ENCODE assay signal across 26 mouse cellular contexts in the genomic region with DNA sequence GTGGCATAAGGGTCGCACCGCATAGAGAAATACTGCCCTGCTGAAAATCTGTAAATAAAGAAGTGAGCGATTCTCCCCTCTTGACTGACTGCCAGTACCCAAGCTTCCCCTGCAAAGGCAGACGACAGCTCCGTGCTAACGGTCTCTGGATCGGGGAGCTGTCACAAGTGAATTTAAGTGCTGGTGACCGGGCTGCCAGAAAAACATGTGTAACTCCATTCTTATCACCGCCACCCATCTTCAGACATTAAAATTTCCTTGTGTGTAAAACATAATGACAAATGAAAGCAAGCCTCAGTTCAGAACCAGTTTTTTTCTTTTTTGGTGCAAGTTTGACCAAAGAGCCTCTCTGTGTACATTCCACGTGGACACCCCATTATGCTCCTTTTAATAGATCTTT.
DNase-seq lines count a peak whose midpoint lies in the region; ATAC-seq and TF ChIP-seq lines count a peak whose summit lies in the region.
"Had no signal": no experiment of that assay in that cellular context is flagged by ENCODE, and none has a peak within 500 bp of the region (broad histone marks: within the 10 kb centered on the region; RNA-seq: fewer than 3 reads in every experiment).

No protein-coding gene starts in this region.

- no peaks in the 10 kb centered on the region for H3K36me3 ChIP-seq in kidney, embryonic 15.5 days
- H3K36me3 ChIP-seq in lung, postnatal 0 days (ENCODE audit: insufficient read depth, low read length) = no peaks in the 10 kb centered on the region
- H3K36me3 ChIP-seq: embryonic facial prominence, embryonic 10.5 days; embryonic facial prominence, embryonic 15.5 days; forebrain, embryonic 12.5 days; heart, embryonic 10.5 days; heart, embryonic 15.5 days; neural tube, embryonic 12.5 days had no signal

- 33% methylated on average over 10 of the region's 10 CpGs for WGBS in kidney, embryonic 15.5 days
- WGBS in lung, postnatal 0 days = 32% methylated on average over 10 of the region's 10 CpGs

- H3K4me2 ChIP-seq in kidney, embryonic 15.5 days = 0 out of 2 replicates have a peak overlapping the region, but pooled peaks have one; percentile 14
- H3K4me2 ChIP-seq in lung, postnatal 0 days (replicated peaks; ENCODE audit: low read depth, low read length) = no peak overlapping the region
- H3K4me2 ChIP-seq: embryonic facial prominence, embryonic 15.5 days; forebrain, embryonic 12.5 days; heart, embryonic 15.5 days; neural tube, embryonic 12.5 days had no signal

- no peak for TF ChIP-seq CTCF in lung, postnatal 0 days (IDR thresholded peaks at IDR 0.05)

- no peaks in the 10 kb centered on the region for H3K9me3 ChIP-seq in kidney, embryonic 15.5 days (replicated peaks)
- H3K9me3 ChIP-seq in lung, postnatal 0 days (ENCODE audit: low read length) = no peaks in the 10 kb centered on the region
- H3K9me3 ChIP-seq: embryonic facial prominence, embryonic 10.5 days; embryonic facial prominence, embryonic 15.5 days; forebrain, embryonic 12.5 days; heart, embryonic 10.5 days; heart, embryonic 15.5 days; neural tube, embryonic 12.5 days had no signal

- no peak overlapping the region for H3K27ac ChIP-seq in kidney, embryonic 15.5 days
- H3K27ac ChIP-seq in lung, postnatal 0 days (ENCODE audit: low read length) = peak overlapping the region; percentile 71
- H3K27ac ChIP-seq: embryonic facial prominence, embryonic 10.5 days; embryonic facial prominence, embryonic 15.5 days; forebrain, embryonic 12.5 days; heart, embryonic 10.5 days; heart, embryonic 15.5 days; liver, embryonic 14.5 days; neural tube, embryonic 12.5 days had no signal

- TF ChIP-seq EP300 in lung, postnatal 0 days (IDR thresholded peaks at IDR 0.05) = no peak

- H3K9ac ChIP-seq in kidney, embryonic 15.5 days = no peak overlapping the region
- no peak overlapping the region for H3K9ac ChIP-seq in lung, postnatal 0 days (replicated peaks; ENCODE audit: low read depth)
- H3K9ac ChIP-seq: embryonic facial prominence, embryonic 15.5 days; forebrain, embryonic 12.5 days; heart, embryonic 15.5 days; liver, embryonic 14.5 days; neural tube, embryonic 12.5 days had no signal

- no peak for DNase-seq in kidney, postnatal 14 days
- peak; percentile 61 for DNase-seq in lung, postnatal 0 days (ENCODE audit: low spot score)
- no peak for DNase-seq in lung, postnatal 25 days (ENCODE audit: low spot score)
- peak; percentile 17 for DNase-seq in lung, postnatal 10 days
- DNase-seq in neural tube, embryonic 10.5 days (ENCODE audit: extremely low spot score, low spot score) = no peak
- no peak for DNase-seq in right cerebral cortex, postnatal 36 days (ENCODE audit: low spot score in 2 of 2)
- DNase-seq: adrenal gland, adult 2 months; adrenal gland, postnatal 36 days; cerebellum, adult 2 months; cerebellum, postnatal 14 days; gastrocnemius, postnatal 25 days; heart, adult 11 months; kidney, adult 9 months; liver; thymus, postnatal 14 days had no signal

- 0 out of 2 replicates have a peak, but pooled peaks cover 7% of the 10 kb centered on the region for H3K27me3 ChIP-seq in kidney, embryonic 15.5 days
- H3K27me3 ChIP-seq in lung, postnatal 0 days (replicated peaks; ENCODE audit: insufficient read depth, low read length) = no peaks in the 10 kb centered on the region
- H3K27me3 ChIP-seq: embryonic facial prominence, embryonic 15.5 days; forebrain, embryonic 12.5 days; heart, embryonic 15.5 days; neural tube, embryonic 12.5 days had no signal

- no peak for ATAC-seq in kidney, embryonic 15.5 days (replicated peaks; ENCODE audit: low FRiP score)
- ATAC-seq in lung, postnatal 0 days = no peak
- ATAC-seq: activated CD4-positive, CD25-positive, alpha-beta regulatory T cell, adult 4 months; hindbrain, embryonic 16.5 days; midbrain, embryonic 16.5 days had no signal

- peaks cover 43% of the 10 kb centered on the region for H3K4me1 ChIP-seq in kidney, embryonic 15.5 days
- peaks cover 6% of the 10 kb centered on the region; the same call in 1 of the 2 replicates for H3K4me1 ChIP-seq in lung, postnatal 0 days (ENCODE audit: insufficient read depth, low read depth, low read length)
- H3K4me1 ChIP-seq: forebrain, embryonic 12.5 days; neural tube, embryonic 12.5 days had no signal

- H3K4me3 ChIP-seq in kidney, embryonic 15.5 days (replicated peaks) = no peak overlapping the region
- no peak overlapping the region for H3K4me3 ChIP-seq in lung, postnatal 0 days (ENCODE audit: low read depth, low read length)
- H3K4me3 ChIP-seq: embryonic facial prominence, embryonic 10.5 days; embryonic facial prominence, embryonic 15.5 days; forebrain, embryonic 12.5 days; heart, embryonic 10.5 days; heart, embryonic 15.5 days; neural tube, embryonic 12.5 days had no signal

Comparison
In these comparisons a context has a peak if more than half of its experiments do, and no peak if none do; other contexts are left out.
1. DNase-seq: peak in lung, postnatal 0 days (single experiment) and lung, postnatal 10 days (single experiment); none in kidney, postnatal 14 days (single experiment), lung, postnatal 25 days (single experiment), neural tube, embryonic 10.5 days (single experiment) and right cerebral cortex, postnatal 36 days (0 of 2).